Mouse (Mus musculus): ENCODE results near the gene Ankdd1b. TPM values are rescaled to one million over a fixed set of nuclear protein-coding genes. Genes with fewer than 3 reads are reported as not detected.

Ankdd1b gene
- total RNA-seq, 1 experiment, result 1.1 TPM

DNA sequence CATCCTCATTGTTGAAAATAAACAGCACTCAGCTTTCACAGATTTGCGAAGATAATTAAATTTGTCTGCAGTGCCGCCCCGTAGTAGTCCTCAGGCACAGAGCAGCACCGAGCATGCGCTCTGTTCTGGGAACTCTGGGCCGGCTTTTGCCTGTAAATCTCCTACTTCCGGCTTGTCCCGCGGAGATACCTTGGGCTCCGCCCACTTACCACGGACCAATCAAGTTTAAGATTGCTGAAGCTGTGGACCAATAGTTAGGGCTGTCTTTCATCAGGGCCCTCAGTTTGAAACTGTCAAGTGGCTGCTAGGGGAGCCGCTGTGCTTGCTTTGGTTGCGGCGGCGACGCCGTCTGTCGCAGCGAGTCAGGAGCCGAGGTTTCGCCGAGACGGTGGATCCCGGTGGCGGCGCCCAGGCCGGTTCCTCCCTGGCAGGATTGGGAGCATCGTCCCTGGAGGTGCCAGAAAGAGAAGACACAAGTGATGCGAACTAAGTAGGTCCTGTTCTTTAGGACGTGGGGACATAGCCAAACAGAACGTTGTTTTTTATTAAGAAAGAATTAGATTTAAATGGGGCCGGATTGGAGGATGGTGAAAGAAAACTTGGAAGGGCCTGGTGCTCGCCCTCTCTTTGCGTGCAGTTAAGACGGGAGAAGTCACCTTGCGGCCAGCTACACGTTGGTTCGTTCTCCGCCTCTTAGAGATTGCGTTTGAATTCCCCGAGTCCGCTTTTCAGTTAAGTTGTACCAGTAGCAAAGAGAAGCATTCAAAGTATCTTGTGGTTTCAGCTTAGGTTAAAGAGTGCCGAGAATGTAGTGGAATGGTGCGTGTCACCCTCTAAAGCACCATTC is 82.7 kb downstream of the Ankdd1b start, which contains the start of gene Poc5:
Gene Poc5, plus strand, starts transcription at position 253 of the 847 bp plus-strand sequence.
- peak within 1 kb of the TSS; percentile 74 to 94 for H3K4me3 ChIP-seq (ENCODE audit: insufficient read depth in 1 of 2, low read depth in 1 of 2, low read length in 2 of 2, poor library complexity in 1 of 2, severe bottlenecking in 1 of 2)
- DNase-seq (ENCODE audit: low read depth, low spot score), result peak; percentile 96
- H3K27ac ChIP-seq (ENCODE audit: insufficient read depth, low read depth, low read length, poor library complexity, severe bottlenecking), result no peak within 1 kb of the TSS
- no peaks in the 10 kb centered on the region for H3K9me3 ChIP-seq (ENCODE audit: control insufficient read depth, insufficient read depth, low read depth, low read length)
- peak within 1 kb of the TSS; percentile 87 for H3K9ac ChIP-seq (ENCODE audit: insufficient read depth, low read depth, low read length, poor library complexity, severe bottlenecking)
- peaks cover 3% of the 10 kb centered on the region for H3K36me3 ChIP-seq (ENCODE audit: control insufficient read depth, insufficient read depth, low read length, poor library complexity, severe bottlenecking)
- peaks cover 0 to 2% of the 10 kb centered on the region in 2 experiments; a peak in 1 of 4 replicates for H3K4me1 ChIP-seq (ENCODE audit: control insufficient read depth in 2 of 2, insufficient read depth in 2 of 2, low read length in 2 of 2, poor library complexity in 1 of 2)
- peak; percentile 59; the same call in 1 of the 2 replicates for TF ChIP-seq HCFC1 (IDR thresholded peaks at IDR 0.05; ENCODE audit: borderline replicate concordance, insufficient read depth, low read length)
- TF ChIP-seq MAFK (IDR thresholded peaks at IDR 0.05; ENCODE audit: insufficient read depth, low read depth, low read length), result 0 out of 2 replicates have a peak, but pooled peaks have one; percentile 22
- no peak for TF ChIP-seq ZNF384 (IDR thresholded peaks at IDR 0.05; ENCODE audit: low read depth, low read length)
- peak; percentile 94 for TF ChIP-seq CHD2 (IDR thresholded peaks at IDR 0.05; ENCODE audit: low read depth, low read length)
- no peak for TF ChIP-seq ZC3H11A (IDR thresholded peaks at IDR 0.05; ENCODE audit: borderline replicate concordance, low read depth, low read length)
- in situ Hi-C loops (cut with MboI; ENCODE audit: low sequenced_read_pairs in 2 of 2, unreplicated experiment in 2 of 2), result no loop called here

DNA sequence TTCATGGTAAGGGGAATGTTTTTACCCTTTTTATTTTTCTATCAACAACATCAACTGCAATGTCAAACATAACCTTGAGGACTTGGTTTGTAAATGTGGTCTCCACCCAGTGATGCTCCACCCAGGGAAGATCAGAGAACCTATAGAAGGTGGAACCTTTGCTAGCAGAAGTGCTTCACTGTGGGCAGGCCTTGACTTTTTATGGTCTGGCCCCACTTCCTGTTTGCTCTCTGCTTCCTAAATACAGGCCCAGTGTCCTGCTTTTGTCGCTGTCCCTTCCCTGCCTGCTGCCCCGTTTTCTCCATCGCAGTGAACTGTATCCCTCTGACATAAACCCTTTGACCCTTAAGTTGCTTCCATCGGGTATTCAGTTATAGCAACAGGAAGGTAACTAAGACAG is 93.1 kb downstream of the Ankdd1b start:
- no peak overlapping the region for H3K4me3 ChIP-seq (ENCODE audit: insufficient read depth in 1 of 2, low read depth in 1 of 2, low read length in 2 of 2, poor library complexity in 1 of 2, severe bottlenecking in 1 of 2)
- no peaks in the 10 kb centered on the region for H3K4me1 ChIP-seq (ENCODE audit: control insufficient read depth in 2 of 2, insufficient read depth in 2 of 2, low read length in 2 of 2, poor library complexity in 1 of 2)
- no peak overlapping the region for H3K27ac ChIP-seq (ENCODE audit: insufficient read depth, low read depth, low read length, poor library complexity, severe bottlenecking)
- no peak for TF ChIP-seq MAFK (IDR thresholded peaks at IDR 0.05; ENCODE audit: insufficient read depth, low read depth, low read length)
- TF ChIP-seq ZNF384 (IDR thresholded peaks at IDR 0.05; ENCODE audit: low read depth, low read length), result no peak
- no peak for TF ChIP-seq HCFC1 (IDR thresholded peaks at IDR 0.05; ENCODE audit: borderline replicate concordance, insufficient read depth, low read length)
- no peak for TF ChIP-seq CHD2 (IDR thresholded peaks at IDR 0.05; ENCODE audit: low read depth, low read length)
- no peak for TF ChIP-seq ZC3H11A (IDR thresholded peaks at IDR 0.05; ENCODE audit: borderline replicate concordance, low read depth, low read length)
- H3K9me3 ChIP-seq (ENCODE audit: control insufficient read depth, insufficient read depth, low read depth, low read length), result no peaks in the 10 kb centered on the region
- DNase-seq (ENCODE audit: low read depth, low spot score), result no peak
- in situ Hi-C loops (cut with MboI; ENCODE audit: low sequenced_read_pairs in 2 of 2, unreplicated experiment in 2 of 2), result no loop called here
- no peaks in the 10 kb centered on the region for H3K36me3 ChIP-seq (ENCODE audit: control insufficient read depth, insufficient read depth, low read length, poor library complexity, severe bottlenecking)
- H3K9ac ChIP-seq (ENCODE audit: insufficient read depth, low read depth, low read length, poor library complexity, severe bottlenecking), result no peak overlapping the region

- no peaks in the 10 kb centered on the region for H3K9me3 ChIP-seq (ENCODE audit: control insufficient read depth, insufficient read depth, low read depth, low read length)
- DNase-seq (ENCODE audit: low read depth, low spot score), result no peak
Measured at GRCm38 (mm10) chr13:96376871-96377270, 94.1 kb downstream of the Ankdd1b start.

DNA sequence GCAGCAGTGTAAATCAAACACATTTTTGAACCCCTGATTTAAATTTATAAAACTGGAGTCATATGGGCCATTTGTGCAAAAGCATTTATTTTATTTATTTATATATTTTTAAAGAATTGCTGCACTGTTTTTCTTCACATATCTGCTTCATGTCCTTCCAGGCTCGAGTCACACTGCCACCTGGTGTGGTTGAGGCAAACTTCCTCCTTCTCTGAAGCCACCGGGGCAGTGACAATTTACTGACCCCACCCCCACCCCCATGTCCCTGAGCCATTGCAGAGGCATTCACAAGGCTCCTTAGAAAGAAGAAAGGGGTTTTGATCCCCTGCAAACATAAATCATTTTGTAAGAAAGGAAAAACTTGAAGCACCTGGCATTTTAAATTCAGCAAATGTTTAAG is 95.5 kb downstream of the Ankdd1b start:
- Histone ChIP-seq H3K27ac (ENCODE audit: insufficient read depth, low read depth, low read length, poor library complexity, severe bottlenecking) (no peak overlapping the region), H3K36me3 (ENCODE audit: control insufficient read depth, insufficient read depth, low read length, poor library complexity, severe bottlenecking) (no peaks in the 10 kb centered on the region), H3K9ac (ENCODE audit: insufficient read depth, low read depth, low read length, poor library complexity, severe bottlenecking) (no peak overlapping the region), H3K4me1 (ENCODE audit: control insufficient read depth in 2 of 2, insufficient read depth in 2 of 2, low read length in 2 of 2, poor library complexity in 1 of 2) (no peaks in the 10 kb centered on the region), H3K4me3 (ENCODE audit: insufficient read depth in 1 of 2, low read depth in 1 of 2, low read length in 2 of 2, poor library complexity in 1 of 2, severe bottlenecking in 1 of 2) (no peak overlapping the region), H3K9me3 (ENCODE audit: control insufficient read depth, insufficient read depth, low read depth, low read length) (no peaks in the 10 kb centered on the region)
- no peak for DNase-seq (ENCODE audit: low read depth, low spot score)
- TF ChIP-seq ZNF384 (IDR thresholded peaks at IDR 0.05; ENCODE audit: low read depth, low read length), result no peak
- no peak for TF ChIP-seq ZC3H11A (IDR thresholded peaks at IDR 0.05; ENCODE audit: borderline replicate concordance, low read depth, low read length)
- no peak for TF ChIP-seq CHD2 (IDR thresholded peaks at IDR 0.05; ENCODE audit: low read depth, low read length)
- in situ Hi-C loops (cut with MboI; ENCODE audit: low sequenced_read_pairs in 2 of 2, unreplicated experiment in 2 of 2), result no loop called here

More at GRCm38 (mm10) chr13:96376871-96377270, 94.1 kb downstream of the Ankdd1b start:
- no peak for TF ChIP-seq ZNF384 (IDR thresholded peaks at IDR 0.05; ENCODE audit: low read depth, low read length)
- no peak for TF ChIP-seq CHD2 (IDR thresholded peaks at IDR 0.05; ENCODE audit: low read depth, low read length)
- no peak for TF ChIP-seq HCFC1 (IDR thresholded peaks at IDR 0.05; ENCODE audit: borderline replicate concordance, insufficient read depth, low read length)
- no peak for TF ChIP-seq MAFK (IDR thresholded peaks at IDR 0.05; ENCODE audit: insufficient read depth, low read depth, low read length)
- TF ChIP-seq ZC3H11A (IDR thresholded peaks at IDR 0.05; ENCODE audit: borderline replicate concordance, low read depth, low read length), result no peak
- Histone ChIP-seq H3K36me3 (ENCODE audit: control insufficient read depth, insufficient read depth, low read length, poor library complexity, severe bottlenecking) (no peaks in the 10 kb centered on the region), H3K4me1 (ENCODE audit: control insufficient read depth in 2 of 2, insufficient read depth in 2 of 2, low read length in 2 of 2, poor library complexity in 1 of 2) (no peaks in the 10 kb centered on the region), H3K9ac (ENCODE audit: insufficient read depth, low read depth, low read length, poor library complexity, severe bottlenecking) (no peak overlapping the region), H3K27ac (ENCODE audit: insufficient read depth, low read depth, low read length, poor library complexity, severe bottlenecking) (no peak overlapping the region), H3K4me3 (ENCODE audit: insufficient read depth in 1 of 2, low read depth in 1 of 2, low read length in 2 of 2, poor library complexity in 1 of 2, severe bottlenecking in 1 of 2) (no peak overlapping the region)
- in situ Hi-C loops (cut with MboI; ENCODE audit: low sequenced_read_pairs in 2 of 2, unreplicated experiment in 2 of 2), result no loop called here

Other genes with a start within 250 kb of the Ankdd1b start
- gene Poc5, start 82.9 kb downstream of the Ankdd1b start, total RNA-seq (2012; rRNA removed), result 14.5 and 14.8 TPM in 2 replicates
- gene Gm17622, start 19.5 kb upstream of the Ankdd1b start, total RNA-seq (2012; rRNA removed), result not detected in 2 replicates
- gene Polk, start 71.4 kb upstream of the Ankdd1b start, total RNA-seq (2012; rRNA removed), result 23.7 and 26.3 TPM in 2 replicates
- gene Col4a3bp, start 71.4 kb upstream of the Ankdd1b start, total RNA-seq (2012; rRNA removed), result 21.8 and 23.6 TPM in 2 replicates
- gene Hmgcr, start 199.7 kb upstream of the Ankdd1b start, total RNA-seq (2012; rRNA removed), result 143 and 202 TPM in 2 replicates